Mouse (Mus musculus): Measurements from ENCODE around the gene Parvb.

GRCm38 (mm10) chr15:84340926-84341325 is 109.1 kb downstream of the Parvb start:
- TF ChIP-seq CTCF (IDR thresholded peaks at IDR 0.05; ENCODE audit: low read depth) (no peak), EP300 (IDR thresholded peaks at IDR 0.05; ENCODE audit: low read depth) (no peak)

Measured in heart, postnatal 0 days (tissue).